Mouse (Mus musculus): ENCODE measurements around the gene Ascl2.

GRCm38 (mm10) chr7:142987718-142988117 is 18.7 kb upstream of the Ascl2 start:
- no peak for TF ChIP-seq CTCF (IDR thresholded peaks at IDR 0.05; ENCODE audit: low read depth, low read length)
- no peak for TF ChIP-seq POLR2A (IDR thresholded peaks at IDR 0.05; ENCODE audit: extremely low read depth, insufficient read depth, low read length)

All from liver, adult 2 months (tissue).